Mouse (Mus musculus) forebrain, embryonic 14.5 days (tissue): Measurements from ENCODE around the gene Bend5. TPM values are rescaled to one million over a fixed set of nuclear protein-coding genes. Genes with fewer than 3 reads are reported as not detected.

Experiments
- ATAC-seq: fragments of 200-750 bp; cut with Nextera tagmentation; 2 replicates; pipeline ENCODE4 v1.8.0; 2017; ENCODE audit warnings: mild to moderate bottlenecking, moderate library complexity
- DNase-seq: peaks from one replicate; pipeline ENCODE4 v3.0.0-alpha.2; 2015; ENCODE audit warnings: low spot score
- H3K27ac ChIP-seq: fragments of 300-500 bp; sonication (generic); 2 replicates; pipeline ENCODE4 v1.5.1; 2014; ENCODE audit warnings: low read depth, mild to moderate bottlenecking, control low read depth, low read length, moderate library complexity
- H3K27me3 ChIP-seq: fragments of 300-500 bp; sonication (generic); replicated peaks from 2 replicates; pipeline ENCODE4 v1.6.1; 2014; ENCODE audit warnings: low read length, control low read depth, mixed read lengths; ENCODE audit not compliant: control insufficient read depth, insufficient read depth
- H3K36me3 ChIP-seq: fragments of 300-500 bp; sonication (generic); 2 replicates; pipeline ENCODE4 v1.6.1; 2014; ENCODE audit warnings: low read length, control low read depth; ENCODE audit not compliant: control insufficient read depth, insufficient read depth
- H3K4me1 ChIP-seq: fragments of 300-500 bp; sonication (generic); 2 replicates; pipeline ENCODE4 v1.6.1; 2014; ENCODE audit warnings: antibody characterized with exemption, low read length, control low read depth; ENCODE audit not compliant: control insufficient read depth, insufficient read depth
- H3K4me2 ChIP-seq: fragments of 300-500 bp; sonication (generic); 2 replicates; pipeline ENCODE4 v1.6.1; 2014; ENCODE audit warnings: mild to moderate bottlenecking, control low read depth, low read length
- H3K4me3 ChIP-seq: fragments of 300-500 bp; sonication (generic); 2 replicates; pipeline ENCODE4 v1.5.1; 2014; ENCODE audit warnings: low read depth, low read length, control low read depth
- H3K9ac ChIP-seq: fragments of 300-500 bp; sonication (generic); 2 replicates; pipeline ENCODE4 v1.6.1; 2014; ENCODE audit warnings: mild to moderate bottlenecking, low read length, control low read depth, moderate library complexity
- H3K9me3 ChIP-seq: fragments of 300-500 bp; sonication (generic); replicated peaks from 2 replicates; pipeline ENCODE4 v1.6.1; 2016; ENCODE audit warnings: low read length, control low read depth, mixed read lengths; ENCODE audit not compliant: control insufficient read depth
- WGBS: fragments of 180-500 bp; shearing (Covaris S2); extraction: QIAGEN DNeasy Blood & Tissue Kit; methylation state at CpG from one replicate; pipeline ENCODE4 v1.1.7; 2014; 5-methylcytosine and 5-hydroxymethylcytosine counted together
- polyA plus RNA-seq: library from polyadenylated mRNA; unstranded; fragments of >200 nt; fragmentation: Nextera tagmentation; extraction: Ambion mirVana; gene quantifications from 2 replicates; pipeline ENCODE4 v1.2.1, GENCODE M21; 2014

Bend5 gene
- polyA plus RNA-seq, 1 experiment from 2014 or later: 69.2 TPM

- 0 out of 2 replicates have a peak, but pooled peaks cover 3% of the 10 kb centered on the region for H3K4me1 ChIP-seq
- H3K27ac ChIP-seq: no peak overlapping the region
- no peak overlapping the region for H3K4me3 ChIP-seq
- no peak overlapping the region for H3K4me2 ChIP-seq
- H3K36me3 ChIP-seq: no peaks in the 10 kb centered on the region
- H3K9me3 ChIP-seq: no peaks in the 10 kb centered on the region
- 77% methylated on average over 2 of the region's 2 CpGs for WGBS
- H3K9ac ChIP-seq: no peak overlapping the region
- ATAC-seq: no peak
- peak; percentile 25 for DNase-seq
- H3K27me3 ChIP-seq: no peaks in the 10 kb centered on the region
Measured at GRCm38 (mm10) chr4:111467293-111467773, 52.5 kb downstream of the Bend5 start.

- H3K27me3 ChIP-seq: no peaks in the 10 kb centered on the region
- no peak overlapping the region for H3K9ac ChIP-seq
- 84% methylated on average over 4 of the region's 4 CpGs for WGBS
- ATAC-seq (no peak), DNase-seq (no peak)
- no peak overlapping the region for H3K4me2 ChIP-seq
- no peak overlapping the region for H3K4me3 ChIP-seq
- H3K27ac ChIP-seq: no peak overlapping the region
- H3K4me1 ChIP-seq: 0 out of 2 replicates have a peak, but pooled peaks cover 3% of the 10 kb centered on the region
- H3K9me3 ChIP-seq: no peaks in the 10 kb centered on the region
- no peaks in the 10 kb centered on the region for H3K36me3 ChIP-seq
Measured at GRCm38 (mm10) chr4:111467796-111468195, 53.0 kb downstream of the Bend5 start.

- no peak overlapping the region for H3K4me2 ChIP-seq
- H3K4me1 ChIP-seq: 0 out of 2 replicates have a peak, but pooled peaks cover 3% of the 10 kb centered on the region
- no peak overlapping the region for H3K9ac ChIP-seq
- H3K9me3 ChIP-seq: no peaks in the 10 kb centered on the region
- no peaks in the 10 kb centered on the region for H3K36me3 ChIP-seq
- H3K4me3 ChIP-seq: no peak overlapping the region
- H3K27ac ChIP-seq: no peak overlapping the region
- H3K27me3 ChIP-seq: no peaks in the 10 kb centered on the region
- ATAC-seq (no peak), DNase-seq (no peak)
- WGBS: 86% methylated on average over 2 of the region's 2 CpGs
Measured at GRCm38 (mm10) chr4:111469847-111470246, 55.0 kb downstream of the Bend5 start.

GRCm38 (mm10) chr4:111471726-111472125 lies 56.9 kb downstream of the Bend5 start:
- no peak for ATAC-seq
- Histone ChIP-seq H3K27me3 (no peaks in the 10 kb centered on the region), H3K4me2 (no peak overlapping the region), H3K4me3 (no peak overlapping the region), H3K9ac (no peak overlapping the region), H3K4me1 (0 out of 2 replicates have a peak, but pooled peaks cover 3% of the 10 kb centered on the region), H3K27ac (no peak overlapping the region), H3K36me3 (no peaks in the 10 kb centered on the region), H3K9me3 (no peaks in the 10 kb centered on the region)
- DNase-seq: no peak
- WGBS: 95% methylated on average over 3 of the region's 3 CpGs

GRCm38 (mm10) chr4:111472511-111472910 lies 57.7 kb downstream of the Bend5 start:
- Histone ChIP-seq H3K36me3 (no peaks in the 10 kb centered on the region), H3K27ac (no peak overlapping the region), H3K4me3 (no peak overlapping the region), H3K4me1 (0 out of 2 replicates have a peak, but pooled peaks cover 2% of the 10 kb centered on the region), H3K27me3 (no peaks in the 10 kb centered on the region), H3K4me2 (no peak overlapping the region), H3K9me3 (no peaks in the 10 kb centered on the region), H3K9ac (no peak overlapping the region)
- 19% methylated on average over 3 of the region's 3 CpGs for WGBS
- DNase-seq (peak; percentile 59), ATAC-seq (peak; percentile 30; the same call in 1 of the 2 replicates)

GRCm38 (mm10) chr4:111473014-111473413 lies 58.2 kb downstream of the Bend5 start:
- no peaks in the 10 kb centered on the region for H3K4me1 ChIP-seq
- ATAC-seq (no peak), DNase-seq (no peak)
- WGBS: 69% methylated on average over 1 of the region's 1 CpGs
- no peak overlapping the region for H3K4me3 ChIP-seq
- no peaks in the 10 kb centered on the region for H3K9me3 ChIP-seq
- H3K36me3 ChIP-seq: no peaks in the 10 kb centered on the region
- no peaks in the 10 kb centered on the region for H3K27me3 ChIP-seq
- H3K4me2 ChIP-seq: no peak overlapping the region
- H3K9ac ChIP-seq: no peak overlapping the region
- H3K27ac ChIP-seq: no peak overlapping the region

- no peak overlapping the region for H3K27ac ChIP-seq
Measured at GRCm38 (mm10) chr4:111475374-111475971, 60.7 kb downstream of the Bend5 start.

GRCm38 (mm10) chr4:111477507-111477906 lies 62.7 kb downstream of the Bend5 start:
- H3K27me3 ChIP-seq: no peaks in the 10 kb centered on the region
- H3K9me3 ChIP-seq: no peaks in the 10 kb centered on the region
- ATAC-seq: no peak

More at GRCm38 (mm10) chr4:111475374-111475971, 60.7 kb downstream of the Bend5 start:
- H3K4me3 ChIP-seq: no peak overlapping the region
- WGBS: 37% methylated on average over 10 of the region's 10 CpGs
- DNase-seq: peak; percentile 51
- H3K9me3 ChIP-seq: no peaks in the 10 kb centered on the region
- no peak overlapping the region for H3K4me2 ChIP-seq
- ATAC-seq: peak; percentile 37; the same call in 1 of the 2 replicates
- H3K4me1 ChIP-seq: no peaks in the 10 kb centered on the region
- no peaks in the 10 kb centered on the region for H3K27me3 ChIP-seq
- H3K9ac ChIP-seq: no peak overlapping the region
- H3K36me3 ChIP-seq: no peaks in the 10 kb centered on the region

GRCm38 (mm10) chr4:111483499-111483898 lies 68.7 kb downstream of the Bend5 start:
- ATAC-seq: no peak
- Histone ChIP-seq H3K4me2 (no peak overlapping the region), H3K27me3 (no peaks in the 10 kb centered on the region), H3K36me3 (no peaks in the 10 kb centered on the region), H3K4me1 (no peaks in the 10 kb centered on the region), H3K27ac (no peak overlapping the region), H3K4me3 (no peak overlapping the region), H3K9me3 (no peaks in the 10 kb centered on the region), H3K9ac (no peak overlapping the region)
- DNase-seq: no peak
- WGBS: 89% methylated on average over 5 of the region's 5 CpGs

More at GRCm38 (mm10) chr4:111477507-111477906, 62.7 kb downstream of the Bend5 start:
- no peaks in the 10 kb centered on the region for H3K4me1 ChIP-seq
- no peak overlapping the region for H3K4me2 ChIP-seq
- H3K36me3 ChIP-seq: no peaks in the 10 kb centered on the region
- WGBS: 22% methylated on average over 4 of the region's 4 CpGs
- no peak overlapping the region for H3K27ac ChIP-seq
- no peak overlapping the region for H3K9ac ChIP-seq
- DNase-seq: no peak
- no peak overlapping the region for H3K4me3 ChIP-seq
